Mouse (Mus musculus) stomach, postnatal 0 days (tissue): ENCODE measurements around the gene Slc17a2. TPM values are rescaled to one million over a fixed set of nuclear protein-coding genes. Genes with fewer than 3 reads are reported as not detected.

ENCODE experiments used
- ATAC-seq: fragments of 200-750 bp; cut with Nextera tagmentation; 2 replicates; pipeline ENCODE4 v1.8.0; 2017; ENCODE audit not compliant: low FRiP score, low TSS enrichment
- DNase-seq: peaks from one replicate; pipeline ENCODE4 v3.0.0-alpha.2; 2016; ENCODE audit warnings: low spot score
- H3K27ac ChIP-seq: fragments of 300-500 bp; sonication (generic); replicated peaks from 2 replicates; pipeline ENCODE4 v1.5.1; 2014; ENCODE audit warnings: mild to moderate bottlenecking, control low read depth
- H3K27me3 ChIP-seq: fragments of 300-500 bp; sonication (generic); 2 replicates; pipeline ENCODE4 v1.6.1; 2014; ENCODE audit warnings: low read length; ENCODE audit not compliant: control insufficient read depth, insufficient read depth
- H3K36me3 ChIP-seq: fragments of 300-500 bp; sonication (generic); 2 replicates; pipeline ENCODE4 v1.6.1; 2014; ENCODE audit warnings: low read length, mixed read lengths; ENCODE audit not compliant: control insufficient read depth, insufficient read depth
- H3K4me1 ChIP-seq: fragments of 300-500 bp; sonication (generic); replicated peaks from 2 replicates; pipeline ENCODE4 v1.6.1; 2014; ENCODE audit warnings: antibody characterized with exemption; ENCODE audit not compliant: control insufficient read depth, insufficient read depth
- H3K4me2 ChIP-seq: fragments of 300-500 bp; sonication (generic); replicated peaks from 2 replicates; pipeline ENCODE4 v1.6.1; 2014; ENCODE audit warnings: low read depth, mild to moderate bottlenecking, control low read depth, moderate library complexity
- H3K4me3 ChIP-seq: fragments of 300-500 bp; sonication (generic); 2 replicates; pipeline ENCODE4 v1.5.1; 2014; ENCODE audit warnings: low read depth, low read length, control low read depth
- H3K9ac ChIP-seq: fragments of 300-500 bp; sonication (generic); 2 replicates; pipeline ENCODE4 v1.6.1; 2014; ENCODE audit warnings: mild to moderate bottlenecking, low read length, control low read depth, mixed read lengths
- H3K9me3 ChIP-seq: fragments of 300-500 bp; sonication (generic); 2 replicates; pipeline ENCODE4 v1.6.1; 2016; ENCODE audit warnings: low read length; ENCODE audit not compliant: control insufficient read depth
- CTCF ChIP-seq: IDR thresholded peaks from 2 replicates; pipeline ENCODE4 v1.5.1; 2016; ENCODE audit warnings: antibody characterized with exemption, low read depth, mild to moderate bottlenecking, moderate library complexity
- EP300 ChIP-seq: optimal IDR thresholded peaks from 2 replicates; pipeline ENCODE3; 2016; ENCODE audit warnings: antibody characterized with exemption
- WGBS: fragments of 180-500 bp; shearing (Covaris S2); extraction: QIAGEN DNeasy Blood & Tissue Kit; methylation state at CpG from one replicate; pipeline ENCODE4 v1.1.7; 2014; 5-methylcytosine and 5-hydroxymethylcytosine counted together
- polyA plus RNA-seq: library from polyadenylated mRNA; unstranded; fragments of >200 nt; fragmentation: Nextera tagmentation; extraction: Ambion mirVana; gene quantifications from 2 replicates; pipeline ENCODE4 v1.2.1, GENCODE M21; 2015

Slc17a2 gene
- polyA plus RNA-seq, 1 experiment from 2014 or later, result 0.59 TPM

- Histone ChIP-seq H3K4me1 (peaks cover 3% of the 10 kb centered on the region; the same call in 1 of the 2 replicates), H3K4me2 (peak overlapping the region; percentile 31; the same call in 1 of the 2 replicates), H3K36me3 (no peaks in the 10 kb centered on the region), H3K27me3 (no peaks in the 10 kb centered on the region), H3K4me3 (peak overlapping the region; percentile 13; the same call in 1 of the 2 replicates), H3K9ac (no peak overlapping the region), H3K9me3 (no peaks in the 10 kb centered on the region), H3K27ac (no peak overlapping the region)
- DNase-seq, result peak; percentile 40
- TF ChIP-seq EP300 (no peak), CTCF (no peak)
- ATAC-seq, result peak; percentile 71; the same call in 1 of the 2 replicates
- 20% methylated on average over 21 of the region's 21 CpGs for WGBS
Measured at GRCm38 (mm10) chr13:23772561-23773313, 34.1 kb upstream of the Slc17a2 start.

GRCm38 (mm10) chr13:23778339-23778738, 28.5 kb upstream of the Slc17a2 start:
- no peak for ATAC-seq
- Histone ChIP-seq H3K27ac (no peak overlapping the region), H3K4me3 (no peak overlapping the region), H3K9ac (no peak overlapping the region), H3K36me3 (no peaks in the 10 kb centered on the region), H3K9me3 (no peaks in the 10 kb centered on the region), H3K4me1 (no peaks in the 10 kb centered on the region), H3K27me3 (no peaks in the 10 kb centered on the region), H3K4me2 (no peak overlapping the region)
- no peak for TF ChIP-seq CTCF
- no peak for TF ChIP-seq EP300
- DNase-seq, result no peak
- WGBS, result 93% methylated on average over 7 of the region's 7 CpGs

DNA sequence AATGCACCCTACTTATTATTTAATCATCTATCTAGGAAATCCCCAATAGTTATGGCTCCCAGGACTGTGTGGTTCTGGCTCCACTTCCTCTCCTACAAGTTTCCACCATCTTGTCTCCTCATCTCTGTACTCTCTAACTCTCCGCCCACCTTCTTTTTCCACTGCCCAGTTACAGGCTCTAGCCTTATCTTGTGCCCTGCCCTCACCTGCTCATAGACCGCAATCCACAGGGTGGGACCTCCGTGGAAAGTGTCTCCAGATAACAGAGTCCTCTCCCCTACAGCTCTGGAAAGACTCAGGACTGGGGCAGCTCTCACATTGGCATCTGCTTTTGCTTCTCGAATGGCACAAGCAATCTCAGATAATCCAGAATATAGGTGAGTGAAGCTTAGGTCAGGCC, 27.8 kb upstream of the Slc17a2 start:
- no peak overlapping the region for H3K27ac ChIP-seq
- no peak overlapping the region for H3K4me2 ChIP-seq
- DNase-seq, result no peak
- no peak for TF ChIP-seq EP300
- no peak for TF ChIP-seq CTCF
- peak; percentile 45; the same call in 1 of the 2 replicates for ATAC-seq
- no peak overlapping the region for H3K4me3 ChIP-seq
- no peak overlapping the region for H3K9ac ChIP-seq
- no peaks in the 10 kb centered on the region for H3K27me3 ChIP-seq
- no peaks in the 10 kb centered on the region for H3K4me1 ChIP-seq
- no peaks in the 10 kb centered on the region for H3K9me3 ChIP-seq
- WGBS, result 67% methylated on average over 4 of the region's 4 CpGs
- no peaks in the 10 kb centered on the region for H3K36me3 ChIP-seq

DNA sequence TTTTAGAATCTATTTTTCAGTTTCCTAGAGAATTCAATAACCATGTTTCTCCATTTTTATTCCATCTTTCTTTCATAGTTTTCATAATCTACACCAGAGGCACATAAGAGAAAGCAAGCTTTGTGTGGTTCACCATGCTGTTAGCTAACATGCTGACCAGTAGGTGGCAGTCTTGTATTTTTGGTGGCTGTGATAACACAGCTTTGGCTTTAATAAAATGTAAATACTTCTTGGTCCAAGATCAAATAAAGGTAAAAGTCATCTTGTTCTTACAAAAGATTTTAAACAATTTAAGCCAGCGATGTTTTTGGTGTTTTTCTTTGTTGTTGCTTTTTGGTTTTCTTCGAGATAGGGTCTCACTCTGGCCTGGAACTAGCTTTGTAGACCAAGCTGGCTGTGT, 14.3 kb upstream of the Slc17a2 start:
- H3K4me3 ChIP-seq, result no peak overlapping the region
- H3K4me1 ChIP-seq, result no peaks in the 10 kb centered on the region
- no peaks in the 10 kb centered on the region for H3K27me3 ChIP-seq
- H3K4me2 ChIP-seq, result no peak overlapping the region
- no peak overlapping the region for H3K9ac ChIP-seq
- peak; percentile 88 for TF ChIP-seq CTCF
- no peak for TF ChIP-seq EP300
- no peaks in the 10 kb centered on the region for H3K9me3 ChIP-seq
- H3K27ac ChIP-seq, result no peak overlapping the region
- WGBS, result 24% methylated on average over 2 of the region's 2 CpGs
- H3K36me3 ChIP-seq, result no peaks in the 10 kb centered on the region
- DNase-seq (peak; percentile 33), ATAC-seq (no peak)

DNA sequence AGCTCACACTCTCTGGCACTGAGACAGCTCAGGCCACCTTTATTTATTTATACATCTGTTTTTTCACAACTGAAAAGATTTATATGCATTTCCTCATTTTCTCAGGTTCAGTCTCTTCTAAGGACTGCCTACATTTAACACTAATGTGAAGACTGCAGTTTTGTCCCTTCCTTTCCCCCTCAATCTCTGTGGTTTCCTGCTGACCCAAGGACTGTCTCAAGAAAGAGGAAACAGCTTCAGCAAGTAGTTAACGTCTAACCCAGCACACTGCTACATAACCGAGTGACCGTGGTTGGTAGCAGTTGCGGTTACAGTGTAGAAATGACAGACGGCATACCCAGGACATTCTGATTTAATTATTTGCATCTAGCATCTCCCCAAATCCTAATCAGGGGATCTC, 7.4 kb upstream of the Slc17a2 start:
- TF ChIP-seq CTCF, result no peak
- TF ChIP-seq EP300, result no peak
- DNase-seq (no peak), ATAC-seq (no peak)
- H3K4me3 ChIP-seq, result no peak overlapping the region
- no peaks in the 10 kb centered on the region for H3K4me1 ChIP-seq
- no peak overlapping the region for H3K27ac ChIP-seq
- H3K4me2 ChIP-seq, result no peak overlapping the region
- no peaks in the 10 kb centered on the region for H3K9me3 ChIP-seq
- H3K9ac ChIP-seq, result no peak overlapping the region
- no peaks in the 10 kb centered on the region for H3K27me3 ChIP-seq
- 77% methylated on average over 5 of the region's 5 CpGs for WGBS
- H3K36me3 ChIP-seq, result no peaks in the 10 kb centered on the region

DNA sequence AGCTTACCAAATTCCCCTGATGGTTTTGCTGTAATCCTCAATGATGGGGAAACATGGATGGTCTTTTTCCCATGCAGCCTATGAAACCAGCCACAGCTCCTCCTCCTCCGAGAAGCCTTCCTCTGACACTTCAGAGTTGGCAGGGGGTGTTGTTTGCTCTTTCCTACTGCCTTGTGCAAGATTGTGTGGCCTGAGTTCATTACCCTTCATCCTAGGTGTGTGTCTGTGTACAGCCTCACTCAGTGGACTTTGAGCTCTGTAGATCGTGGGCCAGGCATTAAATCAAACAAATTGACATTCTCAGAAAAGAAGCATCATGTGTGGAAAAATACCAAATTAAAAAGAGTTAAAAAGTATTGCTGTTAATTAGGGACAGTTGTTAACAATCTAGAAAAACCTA, 2.3 kb upstream of the Slc17a2 start:
- H3K9ac ChIP-seq, result no peak overlapping the region
- no peaks in the 10 kb centered on the region for H3K27me3 ChIP-seq
- no peak overlapping the region for H3K4me3 ChIP-seq
- H3K4me1 ChIP-seq, result no peaks in the 10 kb centered on the region
- DNase-seq (peak; percentile 21), ATAC-seq (peak; percentile 83)
- no peaks in the 10 kb centered on the region for H3K36me3 ChIP-seq
- no peak overlapping the region for H3K27ac ChIP-seq
- H3K9me3 ChIP-seq, result no peaks in the 10 kb centered on the region
- TF ChIP-seq EP300, result no peak
- no peak for TF ChIP-seq CTCF
- WGBS, result 58% methylated on average over 2 of the region's 2 CpGs
- no peak overlapping the region for H3K4me2 ChIP-seq
